Mouse (Mus musculus) small intestine, adult 2 months (tissue): Measurements from ENCODE around the gene Igf2r.

Experiments
- CTCF ChIP-seq: fragments of 200-500 bp; IDR thresholded peaks from 2 replicates; pipeline ENCODE4 v1.5.1; 2012; ENCODE audit warnings: low read depth, mild to moderate bottlenecking, control low read depth, inconsistent platforms, low read length, moderate library complexity, mixed read lengths; ENCODE audit not compliant: insufficient replicate concordance, insufficient read length; ENCODE audit errors: extremely low read depth
- POLR2A ChIP-seq: fragments of 200-500 bp; IDR thresholded peaks from 2 replicates; pipeline ENCODE4 v1.6.1; 2012; ENCODE audit warnings: low read depth, mild to moderate bottlenecking, control low read depth, inconsistent platforms, low read length, moderate library complexity

DNA sequence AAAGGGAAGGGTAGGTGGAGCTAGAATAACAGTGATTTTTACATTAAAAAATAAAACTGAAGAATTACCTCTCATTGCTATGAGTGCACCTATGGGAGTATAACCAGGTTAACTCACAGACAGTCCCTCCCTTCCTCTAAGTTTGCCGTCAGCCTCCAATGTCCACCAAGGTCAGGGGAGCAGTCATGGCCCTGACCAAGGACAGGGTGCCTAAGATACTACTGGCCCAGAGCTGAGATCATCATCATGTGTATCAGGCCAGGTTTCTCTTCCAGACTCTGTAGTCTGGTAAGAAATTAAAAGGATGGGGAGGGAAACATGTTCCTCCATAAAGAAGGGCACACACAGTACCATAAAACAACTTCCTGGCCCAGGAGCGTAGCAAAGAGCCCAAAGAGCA lies 58.5 kb downstream of the Igf2r start:
- TF ChIP-seq POLR2A (no peak), CTCF (no peak)
